Mouse (Mus musculus) heart, adult 11 months (tissue): Measurements from ENCODE around the gene Mthfd1l.

ENCODE experiments used
- DNase-seq: peaks from one replicate; pipeline ENCODE4 v3.0.0; 2022

The Mthfd1l gene

DNA sequence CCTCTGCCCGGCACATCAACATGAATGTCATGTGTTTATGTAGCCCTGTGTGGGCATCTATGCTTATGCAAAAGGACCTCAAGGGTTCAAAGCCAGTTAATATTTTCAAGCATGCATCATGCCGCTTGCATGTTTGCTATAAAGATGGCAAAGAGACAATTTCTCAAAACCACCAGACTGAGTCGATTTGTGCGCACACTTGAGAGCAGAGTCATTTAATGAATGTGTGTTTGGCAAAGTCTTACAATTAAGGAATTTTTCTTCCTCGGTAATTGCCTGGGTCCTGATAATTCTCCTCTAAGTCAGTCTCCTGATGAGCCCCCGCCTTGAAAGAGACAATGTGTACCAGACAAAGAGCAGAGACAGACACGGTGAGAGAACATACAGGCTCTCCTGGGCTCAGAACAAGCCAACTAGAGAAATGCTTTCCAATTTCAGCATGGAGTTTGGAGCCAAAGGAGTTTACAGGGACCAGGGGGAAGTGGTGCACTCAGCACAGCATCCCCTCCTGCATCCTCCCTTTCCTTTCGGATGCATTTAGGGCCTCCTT is 186.7 kb downstream of the Mthfd1l start:
- DNase-seq: peak; percentile 91

DNA sequence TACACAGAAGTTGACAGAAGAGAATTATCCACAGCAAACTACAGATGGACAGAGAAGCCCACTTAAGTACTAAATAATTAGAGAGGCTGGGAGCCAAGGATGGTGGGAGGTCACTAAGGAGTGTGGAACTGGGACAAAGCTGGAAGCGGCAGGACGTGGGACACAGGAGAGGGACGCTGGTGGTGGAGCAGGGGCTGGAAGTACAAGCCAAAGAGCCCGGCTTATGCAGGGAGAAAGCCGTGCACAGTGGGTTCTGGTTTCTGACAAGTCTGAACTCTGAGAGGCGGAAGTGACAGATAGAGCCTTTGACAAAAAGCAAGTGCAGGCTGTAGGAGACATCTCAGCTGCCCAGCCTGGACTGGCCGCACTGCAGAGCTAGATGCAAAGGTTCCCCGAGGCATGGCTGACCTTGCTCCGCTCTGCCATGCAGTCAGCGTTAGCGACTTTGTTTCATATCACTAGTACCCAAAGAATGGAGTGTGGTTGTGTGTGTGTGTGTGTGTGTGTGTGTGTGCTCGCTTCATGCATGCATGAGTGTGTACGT is 187.4 kb downstream of the Mthfd1l start:
- DNase-seq: peak; percentile 87

DNA sequence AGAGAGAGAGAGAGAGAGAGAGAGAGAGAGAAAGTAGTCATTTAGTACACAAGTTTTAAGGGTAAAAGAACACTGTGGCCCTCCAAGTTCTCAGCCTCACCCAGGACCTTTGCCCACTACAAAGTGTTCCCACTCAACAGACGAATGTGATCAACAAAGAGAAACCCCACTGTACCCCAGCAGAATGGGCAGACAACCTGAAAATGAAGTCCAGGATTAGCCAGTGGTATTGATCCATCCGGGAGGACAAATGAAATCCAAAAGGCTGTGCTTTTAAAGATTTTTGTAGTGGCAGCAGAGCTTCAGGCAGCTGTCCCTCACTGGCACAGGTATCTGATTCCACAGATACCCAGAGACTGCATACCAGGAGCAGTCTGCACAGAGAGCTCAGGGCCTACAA is 189.1 kb downstream of the Mthfd1l start:
- DNase-seq: no peak

DNA sequence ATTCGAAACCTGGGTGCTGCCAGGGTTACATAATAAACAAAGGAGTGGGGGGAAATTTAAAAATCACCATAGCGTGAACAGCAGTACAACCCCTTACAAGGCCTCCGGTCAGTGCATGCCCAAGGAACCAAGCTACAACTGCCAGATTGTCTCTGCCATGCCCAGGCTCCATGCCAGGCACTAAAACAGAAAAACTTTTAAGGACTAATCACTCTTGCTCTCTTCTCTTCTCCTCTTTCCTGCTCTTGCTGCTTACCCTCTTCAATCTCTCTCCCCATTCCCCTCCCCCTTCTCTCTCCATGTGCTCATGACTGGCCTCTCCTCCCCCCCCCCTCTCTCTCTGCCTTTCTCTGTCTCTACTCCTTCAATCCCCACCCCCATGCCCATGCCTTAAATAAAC is 190.1 kb downstream of the Mthfd1l start:
- no peak for DNase-seq

DNA sequence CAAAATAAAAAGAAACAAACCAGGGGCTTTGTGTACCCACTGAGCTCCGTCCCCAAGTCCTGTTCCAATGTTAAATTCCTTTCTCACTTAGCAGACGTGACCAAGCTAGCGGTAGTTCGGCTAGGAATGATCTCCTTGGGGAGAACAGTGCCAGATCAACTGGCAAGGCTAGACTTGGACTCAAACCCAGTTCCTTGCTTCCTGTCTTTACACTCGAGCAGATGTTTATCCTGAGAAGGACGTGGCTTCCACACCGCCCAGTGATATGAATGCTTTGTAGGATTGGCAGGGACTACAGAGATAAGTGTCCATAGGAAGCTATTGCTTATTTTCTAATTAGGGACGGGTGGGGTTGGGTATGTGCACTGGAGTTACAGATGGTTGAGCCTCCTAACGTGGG is 191.8 kb downstream of the Mthfd1l start:
- DNase-seq: peak; percentile 95

DNA sequence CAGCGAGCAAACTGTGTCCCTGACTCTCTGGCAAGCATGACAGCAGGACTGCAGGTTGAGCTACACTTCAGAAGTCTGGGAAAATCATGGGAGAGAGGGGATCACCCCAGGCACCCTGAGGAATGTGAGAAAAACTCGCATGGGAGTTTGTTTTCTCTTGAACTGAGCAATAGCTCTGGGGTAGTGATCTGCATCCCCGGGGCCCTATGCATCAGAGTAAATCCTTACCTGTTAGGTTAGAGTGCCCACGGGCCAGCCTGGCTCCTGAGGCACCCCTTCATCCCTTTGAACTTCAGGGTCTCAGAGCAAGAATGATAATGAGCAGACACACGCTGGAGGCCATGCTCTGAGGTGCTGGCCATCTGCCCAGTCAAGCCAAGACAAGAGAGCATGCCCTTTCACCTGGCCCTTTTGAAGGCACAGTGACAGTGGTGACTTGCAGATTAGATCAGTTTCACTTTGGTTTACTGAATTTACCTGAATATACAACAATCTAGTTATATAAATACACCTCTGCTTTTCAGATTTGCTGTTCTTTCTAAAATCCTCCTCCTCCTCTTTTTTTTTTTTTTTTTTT is 195.4 kb downstream of the Mthfd1l start:
- DNase-seq: no peak

DNA sequence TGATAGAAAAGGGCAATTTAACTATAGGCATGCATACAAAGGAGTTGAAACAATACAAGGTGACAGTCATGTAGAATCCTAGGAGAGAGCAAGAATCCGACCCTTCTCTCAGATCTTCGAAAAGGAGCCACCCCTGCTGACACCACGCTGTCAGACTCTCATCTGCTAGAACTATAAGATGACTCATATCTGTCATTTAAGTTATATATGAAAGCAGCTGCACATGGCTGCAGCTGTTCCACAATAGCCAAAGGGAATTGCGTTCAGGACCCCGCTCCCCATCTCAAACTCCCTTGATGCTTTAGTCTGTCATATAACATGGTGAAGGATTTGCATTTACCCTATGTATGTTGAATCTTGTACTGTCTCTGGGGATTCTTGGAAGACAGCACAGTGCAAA is 201.3 kb downstream of the Mthfd1l start:
- no peak for DNase-seq

DNA sequence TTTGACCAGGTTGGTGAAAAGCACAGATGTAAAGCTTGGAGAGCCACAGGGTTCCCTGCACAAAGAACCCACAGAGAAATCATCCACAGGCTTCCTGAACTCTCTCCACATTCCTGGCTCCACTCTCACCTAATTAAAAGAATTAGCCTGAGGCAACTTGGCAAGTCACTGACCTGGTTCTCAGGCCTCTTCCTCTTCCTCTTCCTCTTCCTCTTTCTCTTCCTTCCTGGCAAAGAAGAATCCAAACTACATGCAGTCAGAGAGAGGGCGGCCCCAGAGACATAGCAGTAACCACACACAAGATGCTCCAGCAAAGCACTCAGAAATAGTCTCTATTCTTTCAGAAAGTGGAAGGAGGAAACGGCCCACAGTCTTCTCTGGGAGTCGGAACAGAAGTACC is 201.8 kb downstream of the Mthfd1l start:
- peak; percentile 94 for DNase-seq

DNA sequence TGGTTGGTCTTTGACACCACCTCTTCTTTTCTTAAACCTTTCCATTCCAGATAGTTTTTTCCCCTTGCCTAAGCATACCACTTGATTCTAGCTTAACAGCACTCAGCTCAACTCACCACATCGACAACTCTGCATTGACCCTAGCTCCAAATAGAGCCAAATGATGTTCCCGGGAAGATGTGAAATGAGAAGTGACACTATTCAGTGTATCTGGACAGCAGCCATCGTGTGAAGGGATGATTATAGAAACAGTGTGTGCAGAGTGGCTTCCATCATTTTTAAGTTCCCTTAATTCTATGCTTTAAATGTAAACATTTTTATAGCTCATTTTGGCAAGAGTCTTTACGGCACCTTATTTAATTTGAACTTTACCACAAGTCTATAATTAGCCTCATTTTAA is 204.4 kb downstream of the Mthfd1l start:
- no peak for DNase-seq

DNA sequence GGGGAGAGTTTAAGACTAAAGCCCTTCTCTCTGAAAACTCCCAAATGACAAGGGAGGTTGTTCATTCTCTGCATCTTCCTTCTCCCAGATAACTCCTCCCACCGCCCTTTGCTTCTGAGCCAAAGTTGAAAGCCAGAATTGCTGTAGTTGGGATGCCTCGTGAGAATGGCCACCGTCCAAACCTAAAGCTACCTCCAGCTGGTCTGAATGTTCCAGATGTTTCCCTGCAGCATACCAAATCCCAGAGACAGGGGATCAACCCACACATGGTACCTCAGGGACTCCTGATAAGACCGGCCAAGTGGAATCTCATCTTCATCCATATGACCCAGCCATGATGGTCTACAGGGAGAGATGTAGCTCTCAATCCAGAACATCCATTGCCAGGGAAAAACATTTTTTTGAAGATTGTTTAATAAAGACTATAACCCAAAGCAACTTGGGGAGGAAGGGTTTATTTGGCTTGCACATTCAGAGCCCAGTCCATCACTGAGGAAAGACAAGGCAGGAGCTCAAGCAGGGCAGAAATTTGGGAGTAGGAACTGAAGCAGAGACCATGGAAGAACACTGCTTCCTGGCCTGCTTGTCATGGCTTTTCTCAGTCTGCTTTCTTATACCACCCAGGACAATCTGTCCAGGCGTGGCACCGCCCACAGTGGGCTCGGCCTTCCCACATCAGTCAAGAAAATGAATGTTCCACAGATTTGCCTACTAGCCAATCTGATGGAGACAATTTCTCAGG is 206.3 kb downstream of the Mthfd1l start:
- peak; percentile 98 for DNase-seq

DNA sequence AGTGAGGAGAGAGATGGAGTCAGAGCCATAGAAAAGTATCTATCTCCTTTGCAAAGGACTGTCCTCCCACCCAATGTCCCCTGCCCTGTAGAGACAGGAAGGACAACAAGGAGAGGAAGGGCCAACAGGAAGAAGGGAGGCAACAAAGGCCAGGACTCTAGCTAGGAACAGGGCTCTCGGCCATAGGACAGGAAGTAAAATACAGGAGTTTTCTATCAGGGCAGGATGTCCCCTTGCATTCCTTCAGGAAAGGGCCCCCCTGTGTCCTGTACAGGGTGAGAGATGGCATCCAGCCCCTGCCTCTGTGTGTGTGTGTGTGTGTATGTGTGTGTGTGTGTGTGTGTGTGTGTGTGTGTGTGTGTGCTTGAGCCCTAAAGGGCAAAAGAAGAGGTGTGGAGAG is 209.0 kb downstream of the Mthfd1l start:
- DNase-seq: peak; percentile 93

DNA sequence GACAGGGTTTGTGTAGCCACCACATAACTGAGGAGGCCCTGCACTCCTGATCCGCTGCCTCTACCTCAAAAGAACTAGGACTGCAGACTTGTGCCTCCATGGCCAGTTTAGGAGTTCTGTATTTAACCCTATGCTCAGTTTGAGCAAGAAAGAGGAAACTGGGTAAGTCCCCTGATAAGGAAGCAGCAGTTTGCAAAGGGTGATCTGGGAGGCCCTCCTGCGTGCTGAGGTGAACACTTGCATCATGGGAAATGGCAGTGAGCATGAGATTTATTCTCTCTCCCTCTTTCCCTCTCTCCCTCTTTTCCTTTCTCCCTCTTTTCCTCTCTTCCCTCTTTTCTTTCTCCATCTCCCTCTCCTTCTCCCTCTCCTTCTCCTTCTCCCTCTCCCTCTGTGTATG is 209.5 kb downstream of the Mthfd1l start:
- DNase-seq: no peak

DNA sequence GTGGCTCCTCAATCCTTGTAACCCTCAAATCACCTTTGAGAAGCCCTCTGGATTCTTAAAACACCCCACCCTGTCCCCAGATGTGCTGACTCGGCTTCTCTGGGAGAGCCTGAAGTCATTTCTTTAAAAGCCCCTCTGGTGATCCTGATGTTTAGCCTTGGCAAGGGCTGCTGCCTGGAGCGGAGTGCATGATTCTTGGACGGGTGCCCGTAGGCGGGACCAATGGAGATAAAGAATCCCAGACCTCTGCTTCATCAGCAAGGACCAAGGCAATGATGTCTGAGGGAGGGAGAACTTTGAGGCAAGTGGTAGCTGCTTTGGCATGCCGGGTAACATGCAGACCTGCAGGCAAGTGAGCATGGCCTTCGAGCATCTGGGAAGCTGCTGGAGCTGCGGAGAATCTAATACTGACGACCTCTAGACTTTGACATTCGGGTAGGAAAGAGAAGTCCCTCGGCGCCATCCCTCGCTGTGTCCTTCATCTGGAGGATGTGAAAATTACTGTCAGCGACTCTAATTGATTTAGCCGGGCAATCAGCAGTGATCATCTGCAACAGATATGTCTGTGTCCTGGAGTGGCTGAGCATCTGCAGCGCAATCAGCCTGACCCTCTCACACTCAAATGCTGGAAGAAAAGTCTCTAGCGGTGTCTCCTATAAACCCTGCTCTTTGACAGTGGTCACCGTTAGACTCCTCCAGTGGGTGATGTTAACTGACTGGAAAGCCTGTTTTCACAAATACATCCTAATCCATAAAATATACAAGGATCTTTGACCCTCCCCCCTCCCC is 215.9 kb downstream of the Mthfd1l start:
- DNase-seq: peak; percentile 94

DNA sequence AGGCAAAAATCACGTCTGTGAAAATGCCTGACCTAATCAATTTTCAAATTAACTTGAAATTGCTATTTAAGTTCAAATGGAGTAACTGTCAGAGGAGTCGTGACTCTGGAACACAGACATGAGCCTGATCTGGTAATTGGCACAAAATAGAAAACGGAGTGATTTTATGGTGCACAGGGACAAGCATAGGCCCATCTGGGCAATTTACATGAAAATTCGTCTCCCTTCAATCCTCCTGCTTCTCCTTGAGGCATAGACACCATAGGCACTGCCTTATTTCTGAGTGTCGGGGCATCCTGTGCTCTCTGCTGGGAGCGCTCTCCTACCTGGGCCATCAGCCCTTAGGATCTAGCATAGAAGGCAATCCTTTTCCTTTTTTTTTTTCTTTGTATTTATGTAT is 216.5 kb downstream of the Mthfd1l start:
- DNase-seq: no peak

DNA sequence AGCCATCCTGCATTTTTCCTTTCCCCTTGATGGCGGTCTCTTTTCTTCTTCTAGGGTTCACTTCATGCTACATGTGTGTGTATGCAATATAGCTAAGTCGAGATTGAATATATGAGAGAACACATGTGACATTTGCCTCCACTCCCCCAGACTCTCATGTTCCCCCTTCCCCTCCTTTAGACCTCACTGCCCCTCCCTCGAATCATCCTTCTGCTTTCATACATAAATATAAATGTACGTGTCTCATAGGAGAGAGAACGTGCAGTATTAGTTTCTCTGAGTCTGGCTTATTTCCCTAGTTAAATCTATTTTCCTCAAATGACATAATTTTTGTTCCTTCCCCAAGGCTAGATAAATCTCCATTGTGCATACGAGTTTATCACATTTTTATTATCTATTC is 226.1 kb downstream of the Mthfd1l start:
- DNase-seq: no peak

DNA sequence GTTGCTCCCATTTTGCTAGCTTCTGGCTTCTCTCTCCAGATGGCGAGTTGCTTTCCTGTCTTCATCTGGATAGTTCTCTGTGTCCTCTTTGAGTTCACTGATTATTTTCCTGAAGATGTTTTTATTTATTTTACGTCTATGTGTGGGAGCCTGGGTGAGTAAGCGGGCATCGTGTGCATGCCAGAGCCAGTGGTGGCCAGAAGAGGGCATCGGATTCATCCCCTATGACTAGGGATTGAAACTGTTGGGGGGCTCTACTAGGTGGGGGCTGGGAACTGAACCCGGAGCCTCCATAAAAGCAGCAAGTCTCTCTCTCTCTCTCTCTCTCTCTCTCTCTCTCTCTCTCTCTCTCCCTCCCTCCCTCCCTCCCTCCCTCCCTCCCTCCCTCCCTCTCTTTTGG is 227.0 kb downstream of the Mthfd1l start:
- DNase-seq: peak; percentile 62

DNA sequence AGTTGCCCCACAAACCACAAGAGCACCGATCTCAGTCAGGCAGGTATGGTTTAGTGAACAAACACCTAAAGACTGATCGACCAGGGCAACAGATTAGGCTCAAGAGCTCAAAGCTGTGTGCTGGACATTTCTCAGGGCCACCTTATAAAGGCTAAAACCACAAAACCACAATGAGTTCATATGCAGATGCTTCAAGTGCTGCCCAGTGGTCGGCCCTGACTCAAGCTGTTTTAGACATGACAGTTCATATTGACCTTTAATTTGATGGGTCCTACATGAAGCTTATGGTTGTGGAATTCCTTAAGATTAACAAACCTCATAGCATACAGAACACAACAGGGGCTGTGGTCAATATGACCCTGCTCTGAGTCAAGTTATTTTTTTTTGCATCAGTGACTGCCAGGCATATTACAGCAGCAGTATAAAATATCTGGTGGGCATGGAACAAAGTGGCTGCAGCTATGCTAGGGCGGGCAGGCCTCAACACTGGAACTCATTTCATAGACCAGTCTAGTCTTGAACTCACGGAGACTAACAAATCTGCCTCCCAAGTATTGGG is 227.7 kb downstream of the Mthfd1l start:
- DNase-seq: peak; percentile 57

DNA sequence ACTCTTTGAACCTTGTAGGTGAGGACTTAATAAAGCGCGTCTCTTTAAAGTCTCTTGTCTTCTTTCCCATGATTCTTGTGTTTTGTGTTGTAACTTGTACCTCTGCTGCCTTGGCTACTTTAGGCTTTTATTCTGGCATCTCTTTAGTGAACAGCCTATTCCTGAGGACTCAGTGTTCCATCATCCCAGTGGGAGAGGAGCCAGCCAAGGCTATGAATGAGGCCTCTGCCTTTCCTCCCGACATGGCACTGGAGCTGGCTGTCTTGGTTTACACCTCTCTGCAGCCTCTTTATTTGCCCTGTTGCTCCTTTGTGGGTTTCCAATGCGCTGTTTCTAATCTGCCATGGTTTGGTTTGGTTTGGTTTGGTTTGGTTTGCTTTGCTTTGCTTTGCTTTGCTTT is 228.2 kb downstream of the Mthfd1l start:
- DNase-seq: peak; percentile 76

DNA sequence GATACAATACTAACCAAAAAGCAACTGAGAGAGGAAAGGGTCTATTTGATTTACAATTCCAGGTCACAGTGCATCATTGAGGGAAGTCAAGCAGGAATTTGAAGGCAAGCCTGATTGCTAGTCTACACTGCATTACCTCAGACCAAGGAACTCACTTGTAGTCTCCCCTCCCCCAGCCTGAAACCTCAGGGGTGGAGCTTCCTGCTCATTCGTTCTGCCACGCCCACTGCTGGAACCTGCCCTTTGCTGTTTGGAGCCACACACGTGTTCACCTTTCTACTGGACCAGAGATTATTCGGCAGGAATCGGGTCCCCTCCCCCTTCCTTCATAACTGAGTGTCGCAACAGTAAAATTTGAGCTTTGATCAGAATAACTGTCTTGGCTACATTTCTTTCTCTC is 230.7 kb downstream of the Mthfd1l start:
- peak; percentile 78 for DNase-seq

DNA sequence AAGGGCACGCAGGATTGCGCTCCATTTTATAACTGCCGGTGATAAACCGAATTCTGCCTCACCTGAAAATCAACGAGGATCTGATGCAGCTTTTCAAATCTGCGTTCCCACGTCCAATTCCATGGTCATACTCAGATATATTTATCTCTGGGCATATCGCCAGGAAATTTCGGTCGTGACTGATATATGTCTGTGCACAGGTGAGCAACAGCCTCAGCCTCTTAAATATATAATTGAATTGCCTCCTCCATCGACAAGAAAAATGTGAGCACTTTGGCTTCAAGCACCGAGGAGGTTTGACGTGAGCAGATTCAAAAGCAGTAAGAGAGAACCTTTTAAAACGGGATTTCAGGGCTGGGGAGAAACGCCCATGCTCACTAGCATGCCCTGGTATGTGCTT is 236.1 kb downstream of the Mthfd1l start:
- no peak for DNase-seq

DNA sequence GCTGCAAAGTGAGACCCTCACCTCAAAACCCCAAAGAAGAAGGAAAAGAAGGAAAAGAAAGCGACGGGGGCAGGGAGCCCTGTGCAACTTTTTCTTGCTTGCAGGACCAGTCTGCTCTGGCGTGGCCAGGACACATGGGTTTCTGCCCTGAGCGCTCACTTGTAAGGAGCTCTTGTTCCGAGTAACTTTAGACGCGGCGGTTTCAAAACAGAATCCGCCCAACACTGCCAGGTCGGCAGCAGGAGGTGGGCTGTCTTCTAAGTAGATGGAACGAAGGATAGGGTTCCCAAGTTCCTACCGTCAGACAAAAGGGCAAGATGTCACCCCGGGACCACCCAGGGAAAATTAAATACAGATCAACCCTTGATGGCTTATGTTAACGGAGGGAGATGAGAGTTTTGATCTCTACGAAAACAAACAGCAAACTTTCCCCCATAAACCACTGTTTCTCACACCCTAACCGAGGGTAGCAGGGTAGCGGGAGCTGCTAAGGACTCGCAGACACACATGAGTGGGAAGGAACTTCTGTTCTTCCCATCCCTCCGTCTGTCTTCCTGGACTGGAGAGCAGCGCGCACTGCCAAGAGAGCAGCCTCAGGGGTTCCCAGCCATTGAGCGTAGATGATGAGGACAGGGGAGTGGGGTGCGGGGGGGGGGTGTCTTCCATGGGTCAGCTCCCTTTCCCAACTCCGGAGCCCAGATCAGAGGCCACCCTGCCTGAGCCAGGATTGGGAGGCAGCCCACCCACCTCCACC is 237.6 kb downstream of the Mthfd1l start:
- no peak for DNase-seq

DNA sequence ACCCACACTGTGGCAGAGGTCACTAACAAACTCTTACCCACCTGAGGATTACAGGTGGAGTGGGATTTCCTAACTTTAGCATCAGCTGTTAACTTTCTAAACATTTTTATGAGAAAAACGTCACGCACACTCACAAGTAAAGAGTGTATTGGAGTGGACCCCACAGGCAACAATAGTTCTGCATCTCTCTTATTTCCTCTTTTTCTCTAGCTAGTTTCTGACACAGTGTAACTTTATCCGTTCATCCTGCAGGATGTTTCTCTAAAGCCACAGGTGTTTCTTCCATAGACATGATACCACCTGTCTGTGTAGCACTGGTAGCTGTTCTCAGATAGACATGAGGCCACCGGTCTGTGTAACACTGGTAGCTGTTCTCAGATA is 238.1 kb downstream of the Mthfd1l start:
- DNase-seq: peak; percentile 28
